Mouse (Mus musculus) CH12.LX (cell line): ENCODE data around the gene Olfml1. TPM values are rescaled to one million over a fixed set of nuclear protein-coding genes. Genes with fewer than 3 reads are reported as not detected.

Source experiments
- DNase-seq: peaks from one replicate; pipeline ENCODE4 v3.0.0-alpha.2; 2013; ENCODE audit errors: extremely low read depth
- H3K27ac ChIP-seq: 2 replicates; pipeline ENCODE4 v1.5.1; 2012; ENCODE audit warnings: low read depth, mild to moderate bottlenecking, control low read depth, moderate library complexity; ENCODE audit not compliant: insufficient read depth
- H3K27me3 ChIP-seq: replicated peaks from 2 replicates; pipeline ENCODE3; 2012; ENCODE audit warnings: inconsistent platforms
- H3K36me3 ChIP-seq, 2 experiments: replicated peaks in 1 of 2; 2 replicates each; pipeline versions ENCODE3 to v1.6.1; 2012; ENCODE audit warnings: inconsistent platforms in 1 of 2, low read length in 1 of 2, mild to moderate bottlenecking in 1 of 2, mixed read lengths in 1 of 2, moderate library complexity in 1 of 2; ENCODE audit not compliant: control insufficient read depth in 1 of 2, insufficient read depth in 1 of 2
- H3K4me1 ChIP-seq, 2 experiments: 2 replicates each; pipeline ENCODE4 v1.6.1; 2012; ENCODE audit warnings: inconsistent platforms in 1 of 2, moderate library complexity in 1 of 2; ENCODE audit not compliant: insufficient read depth in 2 of 2, control insufficient read depth in 1 of 2
- H3K4me2 ChIP-seq: 2 replicates; pipeline ENCODE4 v1.6.1; 2012; ENCODE audit warnings: low read depth, mild to moderate bottlenecking, control low read depth; ENCODE audit not compliant: poor library complexity, insufficient read depth, severe bottlenecking
- H3K4me3 ChIP-seq, 3 experiments: fragments of 150-350 bp in 1 of 3; sonication (generic) in 1 of 3; replicated peaks in 1 of 3; 2 replicates each; pipeline versions ENCODE3 to v1.5.1; 2011 to 2012; ENCODE audit warnings: low read depth in 2 of 3, low read length in 2 of 3, mild to moderate bottlenecking in 2 of 3, moderate library complexity in 2 of 3, control low read depth in 1 of 3, improper control_type of control experiment in 1 of 3, inconsistent platforms in 1 of 3, mixed read lengths in 1 of 3; ENCODE audit not compliant: poor library complexity in 1 of 3
- H3K79me2 ChIP-seq: replicated peaks from 2 replicates; pipeline ENCODE4 v1.6.1; 2012; ENCODE audit warnings: mild to moderate bottlenecking, moderate library complexity; ENCODE audit not compliant: control insufficient read depth, poor library complexity, insufficient read depth, severe bottlenecking; ENCODE audit errors: extremely low read depth
- H3K9ac ChIP-seq: 2 replicates; pipeline ENCODE4 v1.6.1; 2012; ENCODE audit warnings: low read depth, mild to moderate bottlenecking, control low read depth, moderate library complexity; ENCODE audit not compliant: insufficient read depth
- H3K9me3 ChIP-seq: replicated peaks from 2 replicates; pipeline ENCODE3; 2012; ENCODE audit warnings: low read length, inconsistent platforms, mixed read lengths
- EP300 ChIP-seq: IDR thresholded peaks from 2 replicates; pipeline ENCODE4 v1.6.1; 2011; ENCODE audit warnings: low read length, improper control_type of control experiment
- ETS1 ChIP-seq: conservative IDR thresholded peaks from 2 replicates; pipeline ENCODE4 v1.6.1; 2012; ENCODE audit warnings: low read depth, mild to moderate bottlenecking, inconsistent platforms, low read length, improper control_type of control experiment, moderate library complexity
- HCFC1 ChIP-seq: IDR thresholded peaks from 2 replicates; pipeline ENCODE4 v1.6.1; 2012; ENCODE audit warnings: low read depth, mild to moderate bottlenecking, inconsistent platforms, low read length, improper control_type of control experiment
- IRF4 ChIP-seq: IDR thresholded peaks from 2 replicates; pipeline ENCODE4 v1.6.1; 2014; ENCODE audit warnings: low read depth, mild to moderate bottlenecking, inconsistent platforms, low read length, improper control_type of control experiment
- JUND ChIP-seq: conservative IDR thresholded peaks from 2 replicates; pipeline ENCODE4 v1.6.1; 2011; ENCODE audit warnings: low read depth, low read length, improper control_type of control experiment
- KAT2A ChIP-seq: IDR thresholded peaks from 2 replicates; pipeline ENCODE4 v1.6.1; 2012; ENCODE audit warnings: low read length, improper control_type of control experiment, inconsistent platforms; ENCODE audit not compliant: insufficient replicate concordance
- MAX ChIP-seq: IDR thresholded peaks from 2 replicates; pipeline ENCODE4 v1.6.1; 2011; ENCODE audit warnings: low read length, improper control_type of control experiment
- MAZ ChIP-seq: IDR thresholded peaks from 2 replicates; pipeline ENCODE4 v1.6.1; 2012; ENCODE audit warnings: low read depth, mild to moderate bottlenecking, inconsistent platforms, low read length, improper control_type of control experiment, moderate library complexity
- PAX5 ChIP-seq: IDR thresholded peaks from 2 replicates; pipeline ENCODE4 v1.6.1; 2012; ENCODE audit warnings: low read length, inconsistent platforms, mixed read lengths
- POLR2A ChIP-seq: IDR thresholded peaks from 2 replicates; pipeline ENCODE4 v1.6.1; 2011; ENCODE audit warnings: low read depth, mild to moderate bottlenecking, improper control_type of control experiment, low read length
- RAD21 ChIP-seq: IDR thresholded peaks from 2 replicates; pipeline ENCODE4 v1.6.1; 2011; ENCODE audit warnings: low read depth, mild to moderate bottlenecking, low read length, improper control_type of control experiment, moderate library complexity
- SIN3A ChIP-seq: IDR thresholded peaks from 2 replicates; pipeline ENCODE4 v1.6.1; 2012; ENCODE audit warnings: low read length, improper control_type of control experiment, inconsistent platforms
- TCF12 ChIP-seq: IDR thresholded peaks from 2 replicates; pipeline ENCODE4 v1.6.1; 2014; ENCODE audit warnings: low read depth, mild to moderate bottlenecking, inconsistent platforms, low read length, improper control_type of control experiment
- UBTF ChIP-seq: IDR thresholded peaks from 2 replicates; pipeline ENCODE4 v1.6.1; 2012; ENCODE audit warnings: low read depth, mild to moderate bottlenecking, inconsistent platforms, low read length, improper control_type of control experiment, moderate library complexity
- USF2 ChIP-seq: conservative IDR thresholded peaks from 2 replicates; pipeline ENCODE4 v1.6.1; 2011; ENCODE audit warnings: low read depth, low read length, improper control_type of control experiment
- ZC3H11A ChIP-seq: IDR thresholded peaks from 2 replicates; pipeline ENCODE4 v1.6.1; 2012; ENCODE audit warnings: low read depth, mild to moderate bottlenecking, inconsistent platforms, low read length, improper control_type of control experiment
- ZMIZ1 ChIP-seq: IDR thresholded peaks from 2 replicates; pipeline ENCODE4 v1.6.1; 2012; ENCODE audit warnings: low read depth, mild to moderate bottlenecking, inconsistent platforms, low read length, improper control_type of control experiment
- ZNF384 ChIP-seq: IDR thresholded peaks from 2 replicates; pipeline ENCODE4 v1.6.1; 2012; ENCODE audit warnings: low read depth, low read length, improper control_type of control experiment, inconsistent platforms
- dilution Hi-C: fragments of 300-500 bp; cut with MboI; formaldehyde crosslinking; loops from 2 replicates; pipeline ENCODE4 v1.14.3; 2020; ENCODE audit warnings: low sequenced_read_pairs; ENCODE audit not compliant: extremely low pct_unique_long_range_greater_than_20kb, extremely low pct_ligation_motif_present
- in situ Hi-C: fragments of 300-500 bp; cut with MboI; formaldehyde crosslinking; loops from 3 replicates; pipeline ENCODE4 v1.14.3; 2019; ENCODE audit warnings: low sequenced_read_pairs, low pct_ligation_motif_present, low pct_unique_long_range_greater_than_20kb, mixed read lengths
- polyA plus RNA-seq: library from polyadenylated mRNA; unstranded; fragments of >175 nt; gene quantifications from 2 replicates; pipeline ENCODE4 v1.2.1, GENCODE M21; 2012; ENCODE audit warnings: low read depth; ENCODE audit not compliant: insufficient read length
- total RNA-seq, 2 experiments: library from RNA; depleted of rRNA; stranded (reverse); fragments of 300-350 nt in 1 of 2; fragments of >200 nt in 1 of 2; gene quantifications; 2 replicates each; pipeline ENCODE4 v1.2.3; 2012 to 2014

The Olfml1 gene
- total and polyA plus RNA-seq, 3 experiments: not detected

GRCm38 (mm10) chr7:107619225-107619624, 52.0 kb downstream of the Olfml1 start:
- TF ChIP-seq ETS1 (no peak), ZMIZ1 (no peak), IRF4 (no peak), MAX (no peak), JUND (no peak), UBTF (no peak)
- dilution Hi-C loops (no loop called here), in situ Hi-C loops (no loop called here)
- H3K4me3 ChIP-seq: no peak overlapping the region
- H3K27me3 ChIP-seq: no peaks in the 10 kb centered on the region
- H3K27ac ChIP-seq: no peak overlapping the region
- H3K9ac ChIP-seq: no peak overlapping the region
- peaks cover 31% of the 10 kb centered on the region for H3K79me2 ChIP-seq
- peaks cover 34 to 91% of the 10 kb centered on the region in 2 experiments for H3K4me1 ChIP-seq
- peaks cover 5 to 54% of the 10 kb centered on the region in 2 experiments for H3K36me3 ChIP-seq
- no peak overlapping the region for H3K4me2 ChIP-seq
- no peak for DNase-seq
- H3K9me3 ChIP-seq: peaks cover 3% of the 10 kb centered on the region

- no peak overlapping the region for H3K4me3 ChIP-seq
- no peak overlapping the region for H3K27ac ChIP-seq
- peaks cover 28% of the 10 kb centered on the region for H3K79me2 ChIP-seq
- in situ Hi-C loops: no loop called here
- H3K27me3 ChIP-seq: no peaks in the 10 kb centered on the region
- H3K4me1 ChIP-seq: peaks cover 38 to 91% of the 10 kb centered on the region in 2 experiments
- TF ChIP-seq POLR2A (no peak), SIN3A (no peak), ZC3H11A (no peak), KAT2A (no peak), PAX5 (no peak), MAZ (no peak), ZNF384 (no peak), JUND (no peak), USF2 (no peak), ETS1 (no peak), HCFC1 (no peak), MAX (no peak)
- H3K9me3 ChIP-seq: peaks cover 3% of the 10 kb centered on the region
- dilution Hi-C loops: no loop called here
- no peak for DNase-seq
- peaks cover 5 to 53% of the 10 kb centered on the region in 2 experiments for H3K36me3 ChIP-seq
- no peak overlapping the region for H3K4me2 ChIP-seq
- no peak overlapping the region for H3K9ac ChIP-seq
Measured at GRCm38 (mm10) chr7:107620137-107620536, 52.9 kb downstream of the Olfml1 start.

GRCm38 (mm10) chr7:107624432-107624831, 57.2 kb downstream of the Olfml1 start:
- H3K4me3 ChIP-seq: no peak overlapping the region
- H3K9ac ChIP-seq: no peak overlapping the region
- no peak overlapping the region for H3K4me2 ChIP-seq
- H3K27me3 ChIP-seq: no peaks in the 10 kb centered on the region
- peaks cover 6 to 46% of the 10 kb centered on the region in 2 experiments for H3K36me3 ChIP-seq
- H3K79me2 ChIP-seq: peaks cover 50% of the 10 kb centered on the region
- dilution Hi-C loops (no loop called here), in situ Hi-C loops (no loop called here)
- no peak overlapping the region for H3K27ac ChIP-seq
- peaks cover 32 to 97% of the 10 kb centered on the region in 2 experiments for H3K4me1 ChIP-seq
- H3K9me3 ChIP-seq: peaks cover 3% of the 10 kb centered on the region
- peak; percentile 17; the same call in 1 of the 2 replicates for TF ChIP-seq TCF12
- TF ChIP-seq EP300: no peak
- peak; percentile 46; the same call in 1 of the 2 replicates for TF ChIP-seq ETS1
- no peak for TF ChIP-seq RAD21
- no peak for DNase-seq
